ENCODE assay signal across 13 mouse cellular contexts in genomic region chr5:75808551-75809332, GRCm38 (mm10).
DNase-seq lines count a peak whose midpoint lies in the region; ATAC-seq and TF ChIP-seq lines count a peak whose summit lies in the region.
"Had no signal": no experiment of that assay in that cellular context is flagged by ENCODE, and none has a peak within 500 bp of the region (broad histone marks: within the 10 kb centered on the region; RNA-seq: fewer than 3 reads in every experiment).

No protein-coding gene starts in this region.

- TF ChIP-seq EP300 in MEL (IDR thresholded peaks at IDR 0.05; ENCODE audit: low read depth in 1 of 2, low read length in 2 of 2): 0 out of 4 replicates have a peak, but pooled peaks have one; percentile 4 to 22

- no peak overlapping the region for H3K4me2 ChIP-seq in forebrain, embryonic 13.5 days
- H3K4me2 ChIP-seq: limb, embryonic 12.5 days; neural tube, embryonic 15.5 days had no signal

- H3K27me3 ChIP-seq in MEL (ENCODE audit: control insufficient read depth in 1 of 2, insufficient read depth in 2 of 2, low read length in 2 of 2): no peaks in the 10 kb centered on the region; a peak in 1 of 4 replicates
- H3K27me3 ChIP-seq in forebrain, embryonic 13.5 days: no peaks in the 10 kb centered on the region
- H3K27me3 ChIP-seq: limb, embryonic 12.5 days; neural tube, embryonic 15.5 days had no signal

- TF ChIP-seq RAD21 in MEL (IDR thresholded peaks at IDR 0.05; ENCODE audit: low read depth, low read length): no peak

- H3K36me3 ChIP-seq in MEL (ENCODE audit: control insufficient read depth in 1 of 2, insufficient read depth in 2 of 2, low read length in 2 of 2): peaks cover 0 to 8% of the 10 kb centered on the region in 2 experiments; a peak in 2 of 4 replicates
- H3K36me3 ChIP-seq in forebrain, embryonic 13.5 days (ENCODE audit: poor library complexity, severe bottlenecking): no peaks in the 10 kb centered on the region
- H3K36me3 ChIP-seq: limb, embryonic 12.5 days; neural tube, embryonic 15.5 days had no signal

- no peaks in the 10 kb centered on the region for H3K9me3 ChIP-seq in MEL (replicated peaks; ENCODE audit: insufficient read depth, low read length)
- H3K9me3 ChIP-seq in forebrain, embryonic 13.5 days (replicated peaks): peaks cover 3% of the 10 kb centered on the region; the same call in 1 of the 2 replicates
- H3K9me3 ChIP-seq: limb, embryonic 12.5 days; neural tube, embryonic 15.5 days had no signal

- H3K9ac ChIP-seq in MEL (ENCODE audit: control insufficient read depth, low read depth, low read length, poor library complexity, severe bottlenecking): no peak overlapping the region
- no peak overlapping the region for H3K9ac ChIP-seq in forebrain, embryonic 13.5 days
- H3K9ac ChIP-seq: limb, embryonic 12.5 days; neural tube, embryonic 15.5 days had no signal

- 0 out of 2 replicates have a peak overlapping the region, but pooled peaks have one; percentile 7 for H3K27ac ChIP-seq in MEL (ENCODE audit: control insufficient read depth, low read depth, low read length)
- no peak overlapping the region for H3K27ac ChIP-seq in forebrain, embryonic 13.5 days
- H3K27ac ChIP-seq: hindbrain, postnatal 0 days; limb, embryonic 12.5 days; neural tube, embryonic 15.5 days had no signal

- WGBS in forebrain, embryonic 13.5 days: 85% methylated on average over 18 of the region's 18 CpGs

- ATAC-seq in megakaryocyte, adult 5-6 weeks (ENCODE audit: poor library complexity, severe bottlenecking): peak; percentile 74
- ATAC-seq in forebrain, embryonic 13.5 days: no peak
- ATAC-seq: hindbrain, postnatal 0 days; midbrain, embryonic 16.5 days had no signal

- H3K4me1 ChIP-seq in MEL (ENCODE audit: control insufficient read depth in 1 of 2, insufficient read depth in 2 of 2, low read length in 2 of 2): peaks cover 0 to 18% of the 10 kb centered on the region in 2 experiments; a peak in 2 of 4 replicates
- no peaks in the 10 kb centered on the region for H3K4me1 ChIP-seq in forebrain, embryonic 13.5 days
- H3K4me1 ChIP-seq: neural tube, embryonic 15.5 days had no signal

- TF ChIP-seq POLR2A in MEL (IDR thresholded peaks at IDR 0.05; ENCODE audit: control insufficient read depth in 1 of 2, insufficient read depth in 1 of 2, low read depth in 1 of 2, low read length in 2 of 2, poor library complexity in 1 of 2): no peak

- DNase-seq in kidney, postnatal 10 days: peak; percentile 56
- DNase-seq in kidney, adult 11 months: no peak
- peak; percentile 28 to 44 for DNase-seq in B cell, adult 2 months
- DNase-seq in MEL (ENCODE audit: low read depth, low spot score): peak; percentile 56
- DNase-seq in gastrocnemius, postnatal 10 days: no peak
- DNase-seq: cerebellum, adult 8-10 months; lung, postnatal 14 days had no signal

- no peaks in the 10 kb centered on the region for H3K79me2 ChIP-seq in MEL (ENCODE audit: control insufficient read depth, insufficient read depth, low read length, poor library complexity)

- no peak overlapping the region for H3K4me3 ChIP-seq in MEL (ENCODE audit: control insufficient read depth in 1 of 2, insufficient read depth in 1 of 2, low read depth in 2 of 2, low read length in 2 of 2)
- H3K4me3 ChIP-seq in forebrain, embryonic 13.5 days: no peak overlapping the region
- H3K4me3 ChIP-seq: limb, embryonic 12.5 days; neural tube, embryonic 15.5 days had no signal

- TF ChIP-seq CTCF in MEL (IDR thresholded peaks at IDR 0.05 in 2 of 3, conservative IDR thresholded peaks at IDR 0.05 in 1 of 3; ENCODE audit: control insufficient read depth in 1 of 3, insufficient read depth in 1 of 3, low read depth in 2 of 3, low read length in 3 of 3, poor library complexity in 1 of 3, severe bottlenecking in 1 of 3): no peak

TF ChIP-seq in MEL, 35 proteins besides CTCF, POLR2A, EP300 and RAD21:
- peak; percentile 52; the same call in 1 of the 2 replicates for TF ChIP-seq BHLHE40 (IDR thresholded peaks at IDR 0.05; ENCODE audit: borderline replicate concordance, low read depth, low read length)
- no peak for TF ChIP-seq MEF2A (IDR thresholded peaks at IDR 0.05; ENCODE audit: extremely low read depth, insufficient replicate concordance, low read depth, low read length, poor library complexity, severe bottlenecking)
- TF ChIP-seq USF2 (IDR thresholded peaks at IDR 0.05; ENCODE audit: borderline replicate concordance in 1 of 2, insufficient read depth in 1 of 2, low read depth in 1 of 2, low read length in 2 of 2): peak; percentile 6 to 51; a peak in 1 of 4 replicates
- TF ChIP-seq USF1 (IDR thresholded peaks at IDR 0.05; ENCODE audit: low read depth, low read length): peak; percentile 93

Comparison
In these comparisons a context has a peak if more than half of its experiments do, and no peak if none do; other contexts are left out.
1. DNase-seq: peak in kidney, postnatal 10 days (single experiment), B cell, adult 2 months (2 of 2) and MEL (single experiment); none in kidney, adult 11 months (single experiment) and gastrocnemius, postnatal 10 days (single experiment).